Mouse (Mus musculus) bone marrow, adult 2 months (tissue): Measurements from ENCODE around the gene Pde4c. TPM values are rescaled to one million over a fixed set of nuclear protein-coding genes. Genes with fewer than 3 reads are reported as not detected.

Experiments used
- H3K27ac ChIP-seq: fragments of 200-500 bp; 2 replicates; pipeline ENCODE4 v1.5.1; 2012; ENCODE audit warnings: low read depth, mild to moderate bottlenecking, control low read depth, inconsistent platforms, low read length; ENCODE audit not compliant: control insufficient read depth, poor library complexity, insufficient read depth
- H3K4me1 ChIP-seq: fragments of 200-500 bp; 2 replicates; pipeline ENCODE4 v1.6.1; 2011; ENCODE audit warnings: low read length; ENCODE audit not compliant: control insufficient read depth, insufficient read depth
- H3K4me3 ChIP-seq: fragments of 200-500 bp; replicated peaks from 2 replicates; pipeline ENCODE3; 2011; ENCODE audit warnings: mild to moderate bottlenecking, low read depth, low read length, control low read depth; ENCODE audit not compliant: control insufficient read depth
- CTCF ChIP-seq: fragments of 200-500 bp; IDR thresholded peaks from 2 replicates; pipeline ENCODE4 v1.5.1; 2011; ENCODE audit warnings: low read length, control low read depth; ENCODE audit not compliant: control insufficient read depth, insufficient read depth
- POLR2A ChIP-seq: fragments of 200-500 bp; IDR thresholded peaks from 2 replicates; pipeline ENCODE4 v1.6.1; 2011; ENCODE audit warnings: low read depth, mild to moderate bottlenecking, control low read depth, low read length, borderline replicate concordance; ENCODE audit not compliant: control insufficient read depth
- WGBS: fragments of 180-500 bp; shearing (Covaris S2); methylation state at CpG from one replicate; pipeline ENCODE4 v1.1.7; 2018; 5-methylcytosine and 5-hydroxymethylcytosine counted together
- polyA plus RNA-seq: library from polyadenylated mRNA; stranded (reverse); fragments of >200 nt; gene quantifications from 2 replicates; pipeline ENCODE4 v1.2.4, GENCODE M21; 2011; ENCODE audit warnings: low replicate concordance; ENCODE audit not compliant: missing spikeins, insufficient read depth, insufficient read length

Gene Pde4c
- polyA plus RNA-seq, 1 experiment: 3.2 TPM

DNA sequence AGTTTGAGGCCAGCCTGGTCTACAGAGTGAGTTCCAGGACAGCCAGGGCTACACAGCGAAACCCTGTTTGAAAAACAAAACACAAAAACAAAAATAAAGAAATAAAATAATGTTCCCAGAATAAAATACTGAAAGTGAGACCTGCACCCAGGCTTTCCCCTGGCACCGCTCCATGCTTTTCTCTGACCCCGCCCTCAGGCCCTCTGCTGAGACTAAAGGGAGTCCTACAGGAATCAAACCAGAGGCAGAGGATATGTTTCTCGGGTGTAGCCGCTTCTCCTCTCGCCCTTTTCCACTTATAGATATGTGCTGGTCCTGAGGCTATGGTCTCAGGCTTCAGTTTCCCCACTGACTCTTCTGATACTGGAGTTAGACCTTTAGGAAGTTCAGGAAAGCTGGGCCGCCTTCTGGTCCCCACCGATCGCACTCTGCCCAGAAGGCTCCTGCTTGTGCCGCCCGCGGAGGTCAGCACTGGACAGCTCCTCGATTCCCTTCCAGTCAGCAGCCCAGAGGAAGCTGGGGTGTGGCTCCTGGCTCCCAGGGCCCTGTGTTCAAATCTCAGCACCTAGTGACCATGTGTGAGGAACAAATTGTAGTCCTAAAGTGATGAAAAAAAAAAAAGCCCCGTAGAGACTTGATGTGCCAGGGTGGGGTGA lies 2.4 kb downstream of the Pde4c start:
- H3K27ac ChIP-seq: no peak overlapping the region
- TF ChIP-seq POLR2A (no peak), CTCF (no peak)
- peaks cover 2% of the 10 kb centered on the region; the same call in 1 of the 2 replicates for H3K4me1 ChIP-seq
- 35% methylated on average over 14 of the region's 14 CpGs for WGBS
- H3K4me3 ChIP-seq: no peak overlapping the region

DNA sequence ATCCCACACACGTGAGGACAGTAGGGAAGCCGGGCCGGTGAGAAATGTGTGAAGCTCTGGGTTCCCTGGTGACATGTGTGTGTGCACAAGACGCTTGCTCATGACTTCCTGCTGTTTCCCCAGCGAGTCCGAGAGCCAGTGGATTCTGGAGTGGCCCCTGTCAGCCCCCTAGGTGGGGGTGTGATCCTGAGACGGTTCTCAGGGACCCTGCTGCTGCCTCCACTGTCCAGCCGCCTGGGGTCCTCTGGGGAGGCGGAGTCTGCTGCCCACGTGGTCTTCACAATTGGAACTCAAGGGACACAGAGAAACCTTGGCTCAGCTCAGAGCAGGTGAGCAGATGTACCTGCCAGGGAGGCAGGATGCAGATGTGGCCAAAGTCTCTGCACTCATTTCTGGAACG lies 3.2 kb downstream of the Pde4c start:
- Histone ChIP-seq H3K4me3 (no peak overlapping the region), H3K27ac (no peak overlapping the region), H3K4me1 (peaks cover 2% of the 10 kb centered on the region; the same call in 1 of the 2 replicates)
- WGBS: 37% methylated on average over 11 of the region's 11 CpGs
- TF ChIP-seq CTCF (no peak), POLR2A (no peak)

- no peak overlapping the region for H3K4me3 ChIP-seq
- TF ChIP-seq POLR2A (no peak), CTCF (peak; percentile 27; the same call in 1 of the 2 replicates)
Measured at GRCm38 (mm10) chr8:70729808-70730475, 6.4 kb downstream of the Pde4c start.

GRCm38 (mm10) chr8:70730956-70731355 lies 7.4 kb downstream of the Pde4c start:
- H3K4me3 ChIP-seq: no peak overlapping the region
- no peak for TF ChIP-seq POLR2A
- TF ChIP-seq CTCF: 0 out of 2 replicates have a peak, but pooled peaks have one; percentile 10
- WGBS: 47% methylated on average over 4 of the region's 4 CpGs
- H3K27ac ChIP-seq: peak overlapping the region; percentile 66
- H3K4me1 ChIP-seq: peaks cover 2% of the 10 kb centered on the region; the same call in 1 of the 2 replicates

More at GRCm38 (mm10) chr8:70729808-70730475, 6.4 kb downstream of the Pde4c start:
- Histone ChIP-seq H3K4me1 (peaks cover 2% of the 10 kb centered on the region; the same call in 1 of the 2 replicates), H3K27ac (0 out of 2 replicates have a peak overlapping the region, but pooled peaks have one; percentile 22)
- 2% methylated on average over 34 of the region's 34 CpGs for WGBS

DNA sequence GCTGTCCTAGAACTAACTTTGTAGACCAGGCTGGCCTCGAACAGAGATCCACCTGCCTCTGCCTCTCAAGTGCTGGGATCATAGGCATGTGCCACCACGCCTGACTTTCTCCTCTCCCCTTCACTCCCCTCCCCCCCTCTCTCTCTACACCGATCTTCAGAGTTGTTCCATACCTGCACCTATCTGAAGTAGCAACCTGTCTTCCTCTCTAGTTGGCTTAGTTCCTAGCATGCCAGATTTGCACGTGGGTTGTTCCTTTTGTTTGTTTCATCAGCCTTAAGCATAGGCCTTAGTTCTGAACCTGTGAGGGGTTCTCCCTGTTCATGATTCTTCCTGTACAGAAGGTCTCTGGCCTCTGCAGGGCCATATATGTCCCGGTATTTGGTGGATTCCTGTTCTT lies 14.2 kb downstream of the Pde4c start:
- Histone ChIP-seq H3K4me1 (no peaks in the 10 kb centered on the region), H3K4me3 (no peak overlapping the region), H3K27ac (no peak overlapping the region)
- TF ChIP-seq POLR2A (no peak), CTCF (no peak)
- WGBS: 69% methylated on average over 5 of the region's 5 CpGs

DNA sequence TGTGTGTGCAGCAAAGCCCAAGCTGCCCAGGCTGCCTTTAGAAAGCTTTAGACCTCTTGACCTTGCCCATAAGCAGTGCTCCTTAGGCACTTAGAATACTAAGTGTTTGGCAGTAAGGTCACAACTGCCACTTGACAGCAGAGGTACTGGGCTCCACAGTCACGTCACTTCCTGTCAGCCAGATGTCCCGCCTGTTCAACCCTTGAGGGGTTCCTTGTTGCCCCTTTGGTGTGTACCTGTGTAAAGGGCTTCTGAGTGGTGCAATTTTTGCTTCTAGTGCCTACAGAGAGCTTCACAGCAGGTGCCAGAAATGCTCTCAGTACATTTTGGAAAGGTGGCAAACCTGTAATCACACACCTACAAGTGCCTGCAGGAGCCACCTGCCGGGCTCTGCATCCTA lies 14.7 kb downstream of the Pde4c start:
- no peak for TF ChIP-seq POLR2A
- no peak for TF ChIP-seq CTCF

DNA sequence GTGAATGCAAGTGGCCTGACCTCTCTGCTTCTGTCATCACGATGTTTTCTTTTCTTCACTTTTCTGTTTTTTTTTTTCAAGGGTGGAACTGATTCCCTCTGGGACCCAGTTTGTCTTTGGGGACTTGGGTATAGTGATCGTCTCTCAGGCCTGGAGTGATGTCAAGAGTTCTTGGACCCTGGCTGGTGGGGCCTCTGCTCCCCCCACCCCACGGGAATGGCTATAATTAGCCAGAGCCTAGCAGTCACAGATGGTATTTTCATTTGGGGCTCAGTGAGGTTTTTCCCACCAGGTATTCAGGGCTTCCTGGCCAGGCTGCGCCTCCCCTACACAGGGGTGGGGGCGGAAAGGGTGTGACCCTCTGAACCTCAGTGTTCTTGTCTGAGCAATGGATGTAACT lies 18.1 kb downstream of the Pde4c start:
- no peak overlapping the region for H3K4me3 ChIP-seq

More for the DNA sequence above, 14.7 kb downstream of the Pde4c start:
- no peak overlapping the region for H3K4me3 ChIP-seq
- WGBS: 36% methylated on average over 3 of the region's 3 CpGs
- no peaks in the 10 kb centered on the region for H3K4me1 ChIP-seq
- no peak overlapping the region for H3K27ac ChIP-seq

GRCm38 (mm10) chr8:70742176-70742575 lies 18.7 kb downstream of the Pde4c start:
- no peaks in the 10 kb centered on the region for H3K4me1 ChIP-seq
- TF ChIP-seq CTCF (no peak), POLR2A (no peak)
- WGBS: 79% methylated on average over 11 of the region's 11 CpGs

More for the DNA sequence above, 18.1 kb downstream of the Pde4c start:
- TF ChIP-seq CTCF: no peak
- TF ChIP-seq POLR2A: no peak
- 59% methylated on average over 5 of the region's 5 CpGs for WGBS
- no peak overlapping the region for H3K27ac ChIP-seq
- H3K4me1 ChIP-seq: no peaks in the 10 kb centered on the region

More at GRCm38 (mm10) chr8:70742176-70742575, 18.7 kb downstream of the Pde4c start:
- Histone ChIP-seq H3K27ac (no peak overlapping the region), H3K4me3 (no peak overlapping the region)
